Mouse (Mus musculus) hindbrain, embryonic 11.5 days (tissue): Measurements from ENCODE around the gene Tgfa. TPM values are rescaled to one million over a fixed set of nuclear protein-coding genes. Genes with fewer than 3 reads are reported as not detected.

Source experiments
- ATAC-seq: fragments of 200-750 bp; cut with Nextera tagmentation; 2 replicates; pipeline ENCODE4 v1.8.0; 2017; ENCODE audit warnings: mild to moderate bottlenecking, moderate TSS enrichment, moderate library complexity; ENCODE audit not compliant: low FRiP score
- DNase-seq: peaks from one replicate; pipeline ENCODE4 v3.0.0-alpha.2; 2015; ENCODE audit warnings: low spot score
- H3K27ac ChIP-seq: fragments of 300-500 bp; sonication (generic); 2 replicates; pipeline ENCODE4 v1.5.1; 2014; ENCODE audit warnings: mild to moderate bottlenecking, low read depth, low read length
- H3K27me3 ChIP-seq: fragments of 300-500 bp; sonication (generic); 2 replicates; pipeline ENCODE4 v1.6.1; 2014; ENCODE audit warnings: mild to moderate bottlenecking, low read length, moderate library complexity, mixed read lengths; ENCODE audit not compliant: control insufficient read depth, insufficient read depth
- H3K36me3 ChIP-seq: fragments of 300-500 bp; sonication (generic); 2 replicates; pipeline ENCODE4 v1.6.1; 2014; ENCODE audit warnings: mild to moderate bottlenecking, low read length, moderate library complexity, mixed read lengths; ENCODE audit not compliant: control insufficient read depth, insufficient read depth
- H3K4me1 ChIP-seq: fragments of 300-500 bp; sonication (generic); replicated peaks from 2 replicates; pipeline ENCODE4 v1.6.1; 2014; ENCODE audit warnings: low read length, mixed read lengths; ENCODE audit not compliant: control insufficient read depth, insufficient read depth
- H3K4me2 ChIP-seq: fragments of 300-500 bp; sonication (generic); replicated peaks from 2 replicates; pipeline ENCODE4 v1.6.1; 2014; ENCODE audit warnings: mild to moderate bottlenecking, low read depth, low read length
- H3K4me3 ChIP-seq: fragments of 300-500 bp; sonication (generic); 2 replicates; pipeline ENCODE4 v1.5.1; 2014; ENCODE audit warnings: low read depth, low read length
- H3K9ac ChIP-seq: fragments of 300-500 bp; sonication (generic); 2 replicates; pipeline ENCODE4 v1.6.1; 2014; ENCODE audit warnings: low read depth, low read length
- H3K9me3 ChIP-seq: fragments of 300-500 bp; sonication (generic); 2 replicates; pipeline ENCODE4 v1.6.1; 2016; ENCODE audit warnings: low read length; ENCODE audit not compliant: control insufficient read depth
- WGBS: fragments of 180-500 bp; shearing (Covaris S2); extraction: QIAGEN DNeasy Blood & Tissue Kit; methylation state at CpG from one replicate; pipeline ENCODE4 v1.1.7; 2014; 5-methylcytosine and 5-hydroxymethylcytosine counted together
- polyA plus RNA-seq: library from polyadenylated mRNA; unstranded; fragments of >200 nt; fragmentation: Nextera tagmentation; extraction: Ambion mirVana; gene quantifications from 2 replicates; pipeline ENCODE4 v1.2.1, GENCODE M21; 2014

Gene Tgfa
- polyA plus RNA-seq, 1 experiment from 2014 or later = 2.5 TPM

DNA sequence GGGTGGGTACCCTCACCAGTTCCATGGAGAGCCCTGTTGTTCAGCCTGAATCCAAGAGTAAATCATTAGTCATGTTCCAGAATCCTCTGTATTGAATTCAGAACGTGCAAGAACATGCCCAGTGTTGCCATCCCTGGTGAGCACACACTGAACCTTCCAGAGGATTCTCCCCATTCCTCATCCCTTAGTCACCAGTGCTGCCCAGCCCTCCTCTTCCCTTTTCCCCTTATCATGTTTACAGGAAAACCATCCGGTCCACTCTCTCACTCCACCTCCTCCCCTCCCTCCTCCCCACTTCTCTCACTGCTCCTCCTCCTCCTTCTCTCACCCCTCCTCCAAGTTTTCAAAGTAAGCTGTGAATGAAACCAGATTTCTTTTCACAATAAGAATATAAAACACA, 14.4 kb upstream of the Tgfa start:
- no peaks in the 10 kb centered on the region for H3K27me3 ChIP-seq
- WGBS = 48% methylated on average over 2 of the region's 2 CpGs
- ATAC-seq (no peak), DNase-seq (no peak)
- H3K4me3 ChIP-seq = no peak overlapping the region
- H3K4me1 ChIP-seq = no peaks in the 10 kb centered on the region
- H3K9ac ChIP-seq = no peak overlapping the region
- H3K27ac ChIP-seq = no peak overlapping the region
- no peaks in the 10 kb centered on the region for H3K9me3 ChIP-seq
- H3K4me2 ChIP-seq = no peak overlapping the region
- no peaks in the 10 kb centered on the region for H3K36me3 ChIP-seq

- no peak overlapping the region for H3K9ac ChIP-seq
- no peak for DNase-seq
- no peaks in the 10 kb centered on the region for H3K9me3 ChIP-seq
- 57% methylated on average over 9 of the region's 9 CpGs for WGBS
- no peaks in the 10 kb centered on the region for H3K27me3 ChIP-seq
- no peak overlapping the region for H3K27ac ChIP-seq
- H3K36me3 ChIP-seq = no peaks in the 10 kb centered on the region
- no peak overlapping the region for H3K4me2 ChIP-seq
- H3K4me1 ChIP-seq = no peaks in the 10 kb centered on the region
- no peak for ATAC-seq
- no peak overlapping the region for H3K4me3 ChIP-seq
Observed at GRCm38 (mm10) chr6:86182016-86182415, 13.0 kb upstream of the Tgfa start.

DNA sequence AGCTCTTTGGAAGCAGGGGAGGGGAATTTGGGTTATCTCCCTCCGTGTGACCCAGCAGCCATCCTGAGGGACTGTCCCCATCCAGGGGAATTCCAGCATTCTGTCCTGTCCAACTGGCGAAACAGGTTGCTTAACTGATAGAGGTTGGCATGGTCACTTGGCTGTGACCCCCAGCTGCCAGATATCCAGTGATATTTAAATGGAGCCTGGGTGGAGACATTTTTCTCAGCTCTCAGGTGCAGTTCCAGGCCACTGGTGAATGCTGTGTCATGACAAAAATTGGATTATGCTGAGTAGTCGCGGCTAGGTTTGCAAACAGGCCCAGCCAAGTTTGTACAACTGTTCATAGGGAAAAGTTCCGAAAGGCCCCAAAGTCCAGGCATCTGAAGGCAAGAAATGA, 12.4 kb upstream of the Tgfa start:
- no peaks in the 10 kb centered on the region for H3K9me3 ChIP-seq

GRCm38 (mm10) chr6:86186106-86186955, 8.7 kb upstream of the Tgfa start:
- WGBS = 49% methylated on average over 14 of the region's 14 CpGs
- DNase-seq = no peak
- H3K4me3 ChIP-seq = no peak overlapping the region
- H3K27ac ChIP-seq = no peak overlapping the region
- no peaks in the 10 kb centered on the region for H3K27me3 ChIP-seq
- H3K9me3 ChIP-seq = no peaks in the 10 kb centered on the region
- H3K36me3 ChIP-seq = no peaks in the 10 kb centered on the region
- no peak overlapping the region for H3K9ac ChIP-seq
- no peaks in the 10 kb centered on the region for H3K4me1 ChIP-seq
- no peak overlapping the region for H3K4me2 ChIP-seq
- no peak for ATAC-seq

More for the DNA sequence above, 12.4 kb upstream of the Tgfa start:
- Histone ChIP-seq H3K27ac (no peak overlapping the region), H3K9ac (no peak overlapping the region), H3K36me3 (no peaks in the 10 kb centered on the region), H3K27me3 (no peaks in the 10 kb centered on the region), H3K4me2 (no peak overlapping the region), H3K4me3 (no peak overlapping the region), H3K4me1 (no peaks in the 10 kb centered on the region)
- no peak for DNase-seq
- no peak for ATAC-seq
- WGBS = 87% methylated on average over 5 of the region's 5 CpGs

- WGBS = 83% methylated on average over 11 of the region's 11 CpGs
- H3K27me3 ChIP-seq = no peaks in the 10 kb centered on the region
- ATAC-seq (no peak), DNase-seq (no peak)
- H3K4me1 ChIP-seq = no peaks in the 10 kb centered on the region
- H3K9ac ChIP-seq = no peak overlapping the region
- H3K36me3 ChIP-seq = no peaks in the 10 kb centered on the region
- H3K9me3 ChIP-seq = no peaks in the 10 kb centered on the region
- H3K4me2 ChIP-seq = no peak overlapping the region
- no peak overlapping the region for H3K27ac ChIP-seq
- no peak overlapping the region for H3K4me3 ChIP-seq
Observed at GRCm38 (mm10) chr6:86188741-86189480, 6.1 kb upstream of the Tgfa start.

DNA sequence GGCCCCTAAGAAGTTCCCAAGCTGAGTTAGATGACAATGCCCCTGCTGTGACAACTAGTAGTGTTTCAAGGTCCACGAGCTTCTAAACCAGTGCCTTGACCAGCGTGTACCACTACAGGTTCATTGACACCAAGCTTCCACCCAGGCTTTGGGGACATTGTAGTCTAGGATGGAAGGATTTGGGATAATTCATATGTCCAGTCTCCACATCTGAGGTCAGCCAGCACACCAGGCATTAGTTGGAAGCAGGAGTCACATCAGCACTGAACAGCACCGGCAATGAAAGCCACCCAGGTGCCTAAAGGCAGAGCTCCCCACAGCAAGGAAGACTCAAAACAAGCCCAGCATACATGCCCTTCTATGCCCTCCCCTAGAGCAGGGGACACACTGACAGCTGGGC, 4.4 kb upstream of the Tgfa start:
- no peak for ATAC-seq
- H3K27me3 ChIP-seq = peaks cover 8% of the 10 kb centered on the region; the same call in 1 of the 2 replicates
- no peak overlapping the region for H3K9ac ChIP-seq
- H3K36me3 ChIP-seq = no peaks in the 10 kb centered on the region
- 93% methylated on average over 3 of the region's 3 CpGs for whole genome bisulfite sequencing
- H3K4me2 ChIP-seq = no peak overlapping the region
- DNase-seq = no peak
- H3K4me1 ChIP-seq = no peaks in the 10 kb centered on the region
- H3K4me3 ChIP-seq = no peak overlapping the region
- H3K27ac ChIP-seq = no peak overlapping the region
- no peaks in the 10 kb centered on the region for H3K9me3 ChIP-seq

DNA sequence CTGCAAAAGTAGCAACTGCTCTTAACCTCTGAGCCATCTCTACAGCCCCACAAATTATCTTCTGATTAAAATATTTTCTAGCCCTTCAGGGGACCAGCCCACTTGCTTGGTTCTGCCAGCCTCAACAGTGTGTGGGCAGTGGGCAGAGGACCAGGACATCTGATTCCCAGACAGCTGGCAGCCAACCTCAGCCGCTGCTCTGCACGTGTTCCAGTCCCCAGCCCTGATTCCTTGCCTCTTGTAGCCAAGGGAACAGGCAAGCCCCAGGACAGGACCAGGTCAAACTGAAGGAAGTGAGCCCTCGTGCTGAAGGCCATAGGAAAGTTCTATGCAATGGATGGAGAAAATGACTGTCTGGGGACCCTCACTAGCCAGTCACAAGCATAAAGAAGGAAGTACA, 2.0 kb upstream of the Tgfa start:
- Histone ChIP-seq H3K27me3 (peaks cover 21% of the 10 kb centered on the region; the same call in 1 of the 2 replicates), H3K4me2 (no peak overlapping the region), H3K9ac (no peak overlapping the region), H3K36me3 (no peaks in the 10 kb centered on the region), H3K4me3 (no peak overlapping the region), H3K9me3 (no peaks in the 10 kb centered on the region), H3K27ac (no peak overlapping the region), H3K4me1 (0 out of 2 replicates have a peak, but pooled peaks cover 3% of the 10 kb centered on the region)
- DNase-seq (no peak), ATAC-seq (no peak)
- 85% methylated on average over 3 of the region's 3 CpGs for WGBS

GRCm38 (mm10) chr6:86193879-86194278, 1.1 kb upstream of the Tgfa start:
- peak; percentile 60 for DNase-seq
- Histone ChIP-seq H3K27me3 (peaks cover 21% of the 10 kb centered on the region; the same call in 1 of the 2 replicates), H3K4me1 (0 out of 2 replicates have a peak, but pooled peaks cover 3% of the 10 kb centered on the region), H3K9me3 (no peaks in the 10 kb centered on the region), H3K27ac (no peak overlapping the region), H3K36me3 (no peaks in the 10 kb centered on the region), H3K4me3 (no peak overlapping the region), H3K4me2 (no peak overlapping the region), H3K9ac (no peak overlapping the region)
- WGBS = 49% methylated on average over 5 of the region's 5 CpGs
- no peak for ATAC-seq
